Mouse (Mus musculus): Measurements from ENCODE around the gene Prrc2a.
A peak's percentile ranks its signal among the peaks of the same experiment; 100 is the strongest.

DNA sequence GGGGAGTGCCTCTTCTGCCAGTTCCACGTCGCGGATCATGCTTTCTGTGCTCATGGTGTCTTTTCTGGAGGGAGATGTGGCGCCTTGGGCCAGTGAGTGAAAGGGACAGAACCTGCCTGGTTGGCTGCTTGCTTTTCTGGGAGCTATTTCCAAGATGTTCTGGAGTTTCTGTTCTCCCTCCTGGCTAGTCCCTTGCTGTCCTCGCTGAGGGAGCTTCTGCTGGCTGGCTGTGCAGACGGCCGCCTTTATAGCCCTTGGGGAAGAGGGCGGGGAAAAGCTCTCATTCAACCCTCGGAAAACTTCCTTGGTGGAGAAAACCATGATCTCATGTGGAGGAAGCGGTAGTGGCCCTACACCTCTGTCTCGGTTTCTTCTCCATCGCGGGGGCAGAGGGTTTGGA is 37.1 kb upstream of the Prrc2a start, which contains the start of gene Tnf:
- TF ChIP-seq POLR2A (IDR thresholded peaks at IDR 0.05; ENCODE audit: control insufficient read depth, extremely low read depth, insufficient read depth, low read length, poor library complexity) (peak; percentile 81), CTCF (IDR thresholded peaks at IDR 0.05; ENCODE audit: borderline replicate concordance, control insufficient read depth, extremely low read depth, insufficient read depth, low read length, poor library complexity) (0 out of 2 replicates have a peak, but pooled peaks have one; percentile 18)
